Comparison of ENCODE assay signal across 8 mouse cellular contexts in the genomic region with DNA sequence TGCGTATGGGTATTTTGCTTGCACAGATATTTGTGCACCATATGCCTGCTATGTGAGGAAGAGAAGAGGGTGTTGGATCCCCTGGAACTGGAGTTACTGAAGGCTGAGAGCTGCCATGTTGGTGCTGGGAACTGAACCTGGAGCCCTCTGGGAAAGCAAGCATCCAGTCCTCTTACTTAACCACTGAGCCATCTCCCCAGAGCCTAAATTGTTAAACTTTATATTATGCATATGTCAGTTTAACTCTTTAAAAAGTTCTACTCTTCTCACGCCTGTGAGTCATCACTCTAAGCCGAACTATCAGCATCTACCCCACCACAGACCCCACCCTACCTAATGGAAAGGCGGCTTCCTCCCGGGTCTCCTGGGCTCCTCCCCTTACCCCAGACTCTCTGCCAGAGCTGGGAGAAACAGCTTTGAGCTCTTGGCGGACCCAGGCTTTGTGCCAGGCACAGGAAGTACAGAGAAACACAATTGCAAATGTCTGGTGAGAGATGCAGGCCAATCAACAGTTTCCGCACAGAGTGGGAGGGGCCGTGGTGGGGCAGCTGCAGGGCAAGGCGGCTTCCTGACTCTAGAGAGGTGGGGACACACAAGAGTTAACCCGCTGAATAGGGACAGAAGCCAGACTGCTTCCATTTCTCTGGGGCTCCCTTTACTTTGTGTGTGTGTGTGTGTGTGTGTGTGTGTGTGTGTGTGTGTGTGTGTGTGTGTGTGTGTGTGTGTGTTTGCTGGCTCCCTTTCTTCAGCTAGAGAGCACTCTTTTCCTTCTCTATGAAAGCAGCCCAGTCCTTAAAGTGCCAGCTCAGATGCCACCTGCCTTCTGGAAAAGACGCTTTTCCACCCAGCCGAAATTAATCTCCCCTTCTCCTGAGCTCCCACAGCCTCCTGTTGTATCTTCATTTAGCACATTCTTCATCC.
A peak's percentile ranks its signal among the peaks of the same experiment; 100 is the strongest.
DNase-seq lines count a peak whose midpoint lies in the region; ATAC-seq lines count a peak whose summit lies in the region.

No protein-coding gene starts in this region.

- peak; percentile 73 for ATAC-seq in neutrophil, adult 5-6 weeks (ENCODE audit: extremely low read depth, insufficient number of reproducible peaks, low FRiP score, poor library complexity, severe bottlenecking)

- intact Hi-C loops in heart, postnatal 25 days (cut with DNase I), result loop anchor here (5.0 kb wide), 3 partner anchors 36 to 151 kb away; no protein-coding TSS in a partner anchor

- peak; percentile 92 for DNase-seq in ES-CJ7 (ENCODE audit: low read depth, low spot score)
- DNase-seq in cerebellum, adult 11-12 months, result peak; percentile 57
- peak; percentile 42 for DNase-seq in forelimb bud, embryonic 11.5 days (ENCODE audit: low read depth, low spot score)
- DNase-seq in heart, postnatal 25 days (ENCODE audit: low spot score), result peak; percentile 78
- peak; percentile 76 to 87 for DNase-seq in kidney, postnatal 4 days
- peak; percentile 91 to 94 for DNase-seq in lung, adult 18-20 months
- peak; percentile 89 to 94 for DNase-seq in thymus, postnatal 36 days

Comparison
In these comparisons a context has a peak if more than half of its experiments do, and no peak if none do; other contexts are left out.
1. Peak in every context shown above with its lines: DNase-seq and ATAC-seq.
2. DNase-seq: peak in every context shown above with its lines; median percentile 92 in lung, adult 18-20 months; 92 in ES-CJ7; 92 in thymus, postnatal 36 days; 82 in kidney, postnatal 4 days; 78 in heart, postnatal 25 days; 57 in cerebellum, adult 11-12 months; 42 in forelimb bud, embryonic 11.5 days.